Mouse (Mus musculus): ENCODE measurements around the gene Alk.
"Not testable (repeated sequence)": the region's sequence is repeated elsewhere in the genome, so short reads cannot be mapped to it uniquely, and the experiment has no call there.

The Alk gene

DNA sequence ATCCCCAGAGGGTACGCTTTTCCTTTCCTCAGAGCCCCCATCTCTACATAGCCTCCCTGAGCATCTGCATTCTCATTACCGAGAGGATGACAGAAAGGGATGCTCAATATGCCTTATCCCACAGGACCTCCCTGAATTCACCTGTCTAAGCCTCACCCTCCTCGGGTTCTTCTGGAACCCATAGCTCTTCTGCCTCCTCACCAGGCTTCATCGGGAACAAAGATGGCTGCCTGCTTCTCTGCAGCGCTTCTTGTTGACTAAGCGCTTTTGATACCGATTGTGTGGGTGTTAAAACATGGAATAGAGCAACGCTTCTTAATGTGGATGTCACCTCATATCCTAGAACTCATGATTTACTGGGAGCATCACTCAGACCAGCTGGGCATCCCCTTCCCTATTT is 75.9 kb downstream of the Alk start:
- DNase-seq (ENCODE audit: low read depth in 1 of 2, low spot score in 2 of 2) = no peak

DNA sequence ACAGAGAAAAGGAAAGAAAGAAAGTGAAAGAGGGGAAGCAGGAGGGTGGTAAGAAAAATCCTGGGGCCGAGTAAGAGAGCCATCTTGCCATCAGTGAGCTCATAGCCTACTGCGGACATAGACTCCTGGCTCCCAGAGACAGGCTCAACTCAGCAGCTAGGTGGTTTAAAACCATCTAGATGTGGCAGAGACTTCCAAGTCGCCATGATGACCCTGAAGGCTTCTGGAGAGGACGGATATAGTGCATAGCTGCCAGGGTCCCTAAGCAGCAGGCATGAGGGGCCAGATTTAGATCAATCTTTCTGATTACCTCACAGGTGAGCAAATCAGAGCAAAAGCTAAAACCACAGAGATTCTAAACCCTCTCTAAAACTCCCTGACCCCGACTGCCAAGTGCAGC is 76.9 kb downstream of the Alk start:
- DNase-seq (ENCODE audit: low read depth in 1 of 2, low spot score in 2 of 2) = no peak

DNA sequence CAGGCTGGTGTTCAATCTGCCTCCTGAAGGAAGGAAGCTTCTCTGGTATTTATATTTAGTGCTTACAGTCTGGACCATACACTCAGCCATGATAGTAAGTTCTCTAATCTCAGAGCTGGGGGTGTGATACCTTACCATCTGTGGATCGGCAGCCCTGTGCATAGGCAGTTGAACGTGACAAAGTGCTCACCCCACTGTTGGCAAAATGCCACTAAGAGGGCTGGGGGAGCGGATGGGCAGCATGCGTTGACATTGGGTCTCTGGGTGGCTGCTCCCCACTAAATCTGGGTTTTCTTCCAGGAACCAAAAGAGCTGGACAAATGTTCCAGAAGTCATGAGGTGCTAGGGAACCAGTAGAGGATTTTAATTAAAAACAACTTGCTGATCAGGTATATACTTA is 78.1 kb downstream of the Alk start:
- DNase-seq (ENCODE audit: low read depth in 1 of 2, low spot score in 2 of 2) = no peak

DNA sequence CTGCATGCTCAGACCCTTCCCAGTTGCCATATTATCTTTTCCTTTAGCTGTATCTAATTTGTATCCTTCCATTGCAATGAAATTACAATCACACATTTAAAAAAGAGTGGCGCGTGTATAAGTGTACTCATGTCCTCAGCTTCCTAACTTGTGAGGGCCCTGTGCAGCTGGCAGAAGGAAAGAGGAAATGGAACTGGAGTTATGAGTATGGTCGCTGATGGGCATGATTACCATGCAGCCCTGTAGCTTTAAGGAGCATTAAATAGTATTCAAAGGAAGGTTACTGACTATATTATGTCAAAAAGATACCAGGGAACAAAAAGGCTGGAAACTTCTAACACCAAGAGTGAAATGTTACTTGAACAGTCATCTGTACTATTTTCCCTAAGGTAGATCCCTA is 79.6 kb downstream of the Alk start:
- DNase-seq (ENCODE audit: low read depth in 1 of 2, low spot score in 2 of 2) = no peak

DNA sequence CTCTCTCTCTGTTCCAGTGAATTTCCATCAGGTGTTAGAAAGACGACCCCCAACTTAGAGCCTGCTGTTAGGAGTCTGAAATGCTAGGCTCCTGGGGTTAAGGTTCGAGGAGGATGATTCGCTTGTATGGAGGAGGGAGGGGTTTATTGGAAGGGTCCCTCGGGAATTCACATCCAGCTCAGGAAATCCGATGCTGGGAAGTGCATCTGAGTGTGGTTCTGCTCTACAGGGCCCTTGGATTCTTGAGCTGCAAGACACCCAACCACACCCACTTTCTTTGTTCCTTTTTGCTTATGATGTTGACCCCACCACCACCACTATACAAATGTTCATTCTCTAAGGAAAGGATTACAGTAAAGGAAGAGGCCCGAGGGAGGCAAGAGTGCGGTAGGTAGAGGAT is 81.4 kb downstream of the Alk start:
- no peak for DNase-seq (ENCODE audit: low read depth in 1 of 2, low spot score in 2 of 2)

DNA sequence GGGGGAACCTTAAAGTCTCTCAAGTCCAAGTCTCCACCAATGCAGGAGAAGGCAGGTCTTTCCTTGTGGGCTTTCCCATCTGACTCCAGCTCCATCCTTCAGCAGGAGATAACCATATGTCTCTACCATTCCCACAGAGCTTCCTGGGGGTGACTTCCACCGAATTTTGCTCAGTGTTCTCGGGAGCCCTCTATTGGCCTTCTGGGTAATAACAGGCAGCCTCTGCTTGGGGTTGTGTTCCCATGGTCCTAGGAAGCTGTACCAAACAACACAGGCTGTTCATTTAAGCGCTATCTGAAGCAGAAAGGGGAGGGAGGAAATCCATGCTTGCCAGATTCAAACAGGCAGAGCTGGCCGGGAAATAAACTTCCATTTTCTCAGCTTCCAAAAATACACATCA is 82.0 kb downstream of the Alk start:
- DNase-seq (ENCODE audit: low read depth in 1 of 2, low spot score in 2 of 2) = no peak

DNA sequence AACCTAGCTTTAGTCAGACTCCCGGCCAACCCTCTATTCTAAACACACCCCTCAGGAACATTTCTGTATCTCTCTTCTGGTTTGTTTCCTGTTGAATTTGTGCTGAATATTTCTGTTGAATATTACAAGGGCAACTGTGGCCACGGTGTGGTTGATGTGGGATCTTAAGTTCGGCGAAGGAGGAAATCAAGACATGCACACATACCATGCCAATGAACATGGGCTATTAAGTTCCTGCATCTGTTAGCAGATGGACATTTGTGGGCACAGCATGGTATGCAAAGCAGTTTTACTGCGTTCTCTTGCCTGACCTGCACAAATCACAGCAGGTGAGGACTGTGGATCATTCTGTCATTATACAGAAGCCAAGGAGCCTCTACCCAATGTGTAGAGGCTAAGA is 83.1 kb downstream of the Alk start:
- DNase-seq (ENCODE audit: low read depth in 1 of 2, low spot score in 2 of 2) = no peak

DNA sequence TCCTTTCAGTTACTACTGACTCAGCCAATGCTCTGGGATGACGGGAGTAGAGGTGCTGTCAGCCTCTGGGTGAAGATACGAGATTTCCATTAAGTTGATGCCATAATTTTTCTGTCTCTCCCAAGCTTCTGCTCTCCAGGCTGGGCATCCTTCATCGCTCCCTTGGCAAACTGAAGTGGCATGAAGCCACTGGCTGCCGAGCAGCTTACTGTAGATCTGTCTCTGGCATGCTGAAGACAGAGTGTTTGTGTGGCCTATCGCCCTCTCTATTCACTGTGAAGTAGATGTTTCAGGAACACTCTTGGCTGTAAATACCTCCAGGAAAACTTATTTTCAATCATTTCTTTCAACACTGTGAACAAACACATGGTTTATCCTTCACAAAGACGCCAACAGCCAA is 93.7 kb downstream of the Alk start:
- DNase-seq (ENCODE audit: low read depth in 1 of 2, low spot score in 2 of 2) = no peak

DNA sequence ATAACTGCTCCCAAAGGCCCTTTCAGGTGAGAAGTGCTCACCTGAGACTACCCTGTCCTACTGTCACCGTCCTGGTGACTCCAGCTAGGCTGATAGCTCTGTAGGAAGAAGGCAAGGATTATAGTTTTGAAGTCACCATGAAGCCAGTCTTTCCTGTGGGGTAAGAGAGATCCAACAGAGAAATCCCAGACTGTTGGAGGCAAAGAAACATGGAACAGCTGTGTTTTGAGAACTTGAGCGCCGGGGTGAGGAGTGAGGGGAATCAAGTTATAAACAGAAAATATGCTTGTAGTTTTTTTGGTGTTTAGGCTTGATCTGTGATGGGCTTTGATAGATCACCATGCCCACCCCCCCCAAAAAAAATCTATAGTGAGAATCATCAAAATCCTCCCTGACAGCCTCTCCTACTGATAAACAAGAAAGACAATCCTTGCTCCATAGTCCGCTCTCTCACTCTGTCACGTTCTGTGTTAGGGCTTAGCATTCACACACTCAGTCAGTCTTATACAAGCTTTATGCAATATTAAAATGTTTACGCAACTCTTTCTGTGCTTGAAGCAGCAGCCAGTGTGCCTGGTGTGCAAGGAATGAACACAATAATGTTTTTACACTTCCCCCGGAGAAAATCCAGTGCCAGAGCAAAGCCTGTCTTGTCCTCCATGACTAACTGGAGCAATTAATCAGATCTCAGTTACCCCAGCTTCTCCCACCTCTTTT is 95.6 kb downstream of the Alk start:
- no peak for DNase-seq (ENCODE audit: low read depth in 1 of 2, low spot score in 2 of 2)

DNA sequence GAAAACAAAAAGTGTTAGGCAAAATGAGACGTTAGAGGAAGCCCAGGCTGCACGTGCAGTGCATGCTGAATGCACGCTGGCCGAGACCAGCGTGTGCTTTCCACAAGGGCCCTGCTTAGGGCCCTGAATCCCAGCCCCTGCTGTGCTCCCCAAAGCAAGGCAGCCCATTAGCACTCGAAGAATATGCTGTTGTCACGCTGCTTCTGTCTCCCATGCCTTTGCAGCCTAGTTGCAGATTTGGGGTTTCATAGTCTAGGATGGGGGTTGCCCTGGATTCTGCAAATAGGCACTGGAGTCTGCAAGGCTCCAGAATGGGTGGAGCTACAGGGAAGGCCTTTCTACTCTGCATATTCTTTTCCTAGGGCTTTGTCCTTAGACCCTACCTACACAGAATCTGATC is 99.2 kb downstream of the Alk start:
- no peak for DNase-seq (ENCODE audit: low read depth in 1 of 2, low spot score in 2 of 2)

DNA sequence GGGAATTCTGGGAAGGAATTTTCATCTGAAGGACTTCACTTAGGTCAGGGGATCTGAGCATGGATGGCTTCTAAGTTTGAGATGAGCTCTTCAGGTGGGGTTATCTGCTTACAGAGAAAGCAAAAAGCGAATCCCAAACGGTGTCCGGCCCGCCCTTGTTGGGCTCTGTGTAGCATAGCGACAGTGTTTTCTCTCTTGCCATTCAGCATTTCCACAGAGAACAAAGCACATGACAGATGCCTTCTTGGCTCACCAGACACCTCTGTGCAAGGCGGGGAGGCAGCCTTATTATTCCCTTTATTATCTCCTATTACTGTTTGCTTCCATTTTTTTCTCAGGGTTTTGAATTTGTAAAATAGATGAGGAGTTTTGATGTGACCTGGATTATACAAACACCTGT is 99.8 kb downstream of the Alk start:
- no peak for DNase-seq (ENCODE audit: low read depth in 1 of 2, low spot score in 2 of 2)

DNA sequence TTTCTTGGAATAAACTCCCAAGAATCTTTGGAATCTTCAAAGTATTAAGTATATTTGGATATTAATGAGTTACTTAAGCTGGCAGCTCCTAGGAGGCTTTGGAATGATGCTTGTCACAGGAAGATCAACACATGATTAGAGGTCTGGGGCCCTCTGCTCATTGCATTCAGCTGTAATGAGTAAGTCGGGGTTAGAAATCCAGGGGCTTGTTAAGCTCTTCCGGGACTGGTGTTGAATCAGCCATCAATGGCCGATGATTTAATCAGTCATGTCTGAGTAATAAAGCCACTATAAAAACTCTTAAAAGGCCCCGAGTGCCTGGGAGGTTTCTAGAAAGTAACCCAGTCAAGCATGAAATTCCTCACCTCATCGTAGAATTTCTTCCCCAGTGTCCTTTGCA is 109.0 kb downstream of the Alk start:
- no peak for DNase-seq (ENCODE audit: low read depth in 1 of 2, low spot score in 2 of 2)

DNA sequence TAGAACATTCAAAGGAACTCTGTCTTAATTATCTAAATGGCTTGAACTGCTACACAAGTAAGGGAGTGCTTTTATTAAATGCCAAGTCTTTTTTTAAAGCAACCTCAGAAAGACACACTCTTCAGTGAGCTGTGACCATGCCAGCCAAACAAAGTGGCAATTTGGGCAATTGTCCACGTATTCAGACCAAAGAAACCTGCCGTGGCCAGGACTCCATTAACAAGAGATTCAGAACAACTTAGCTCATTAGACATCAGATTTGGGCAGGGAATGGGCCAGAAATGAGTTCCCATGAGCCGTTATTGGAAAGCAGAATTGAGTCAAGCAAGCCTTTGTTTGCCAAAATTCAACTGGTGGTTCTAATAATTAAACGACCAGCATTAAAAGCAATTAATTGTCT is 118.8 kb downstream of the Alk start:
- no peak for DNase-seq (ENCODE audit: low read depth in 1 of 2, low spot score in 2 of 2)

DNA sequence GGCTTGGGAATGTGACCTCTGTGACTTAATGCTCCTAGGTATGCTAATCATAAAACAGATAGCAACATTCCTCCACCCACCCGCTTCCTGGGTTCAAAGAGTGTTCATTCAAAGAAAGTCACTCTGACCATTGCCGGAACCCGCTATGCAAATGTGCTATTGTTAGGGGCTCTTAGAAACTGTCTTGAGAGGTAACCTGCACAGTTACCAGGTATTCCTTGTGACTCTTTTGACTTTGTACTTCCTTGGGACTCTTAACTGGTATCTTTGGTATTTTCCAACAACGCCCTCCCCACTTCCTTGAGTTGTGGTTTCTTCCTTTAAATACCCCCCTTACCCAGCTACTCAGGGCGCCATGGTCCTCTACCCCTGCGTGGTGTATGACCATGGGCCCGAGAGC is 125.2 kb downstream of the Alk start:
- not testable (repeated sequence) for DNase-seq (ENCODE audit: low read depth in 1 of 2, low spot score in 2 of 2)

DNA sequence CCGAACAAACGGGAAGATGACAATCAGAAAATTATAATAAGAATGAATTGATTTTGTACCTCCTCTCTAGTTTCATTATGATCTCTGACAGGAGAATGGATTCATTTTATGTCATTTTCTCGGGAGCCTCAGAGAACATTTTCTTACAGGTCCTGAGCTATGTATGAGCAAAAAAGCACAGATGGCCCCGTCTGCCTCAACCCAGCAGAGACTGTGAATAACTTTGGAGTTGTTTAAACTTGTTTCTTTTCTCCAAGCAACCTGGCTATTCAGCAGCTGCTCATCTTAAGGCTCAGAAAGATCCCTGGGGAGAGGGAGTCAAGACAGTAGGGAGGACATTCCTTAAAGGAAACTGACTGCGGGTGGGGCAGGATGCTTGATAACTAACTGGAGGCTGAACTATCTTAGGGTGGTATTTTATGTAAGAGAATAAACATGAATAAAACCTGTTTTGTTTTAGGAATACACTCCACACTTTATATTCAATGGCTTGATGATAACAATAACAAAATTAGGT is 126.5 kb downstream of the Alk start:
- DNase-seq (ENCODE audit: low read depth in 1 of 2, low spot score in 2 of 2) = no peak

DNA sequence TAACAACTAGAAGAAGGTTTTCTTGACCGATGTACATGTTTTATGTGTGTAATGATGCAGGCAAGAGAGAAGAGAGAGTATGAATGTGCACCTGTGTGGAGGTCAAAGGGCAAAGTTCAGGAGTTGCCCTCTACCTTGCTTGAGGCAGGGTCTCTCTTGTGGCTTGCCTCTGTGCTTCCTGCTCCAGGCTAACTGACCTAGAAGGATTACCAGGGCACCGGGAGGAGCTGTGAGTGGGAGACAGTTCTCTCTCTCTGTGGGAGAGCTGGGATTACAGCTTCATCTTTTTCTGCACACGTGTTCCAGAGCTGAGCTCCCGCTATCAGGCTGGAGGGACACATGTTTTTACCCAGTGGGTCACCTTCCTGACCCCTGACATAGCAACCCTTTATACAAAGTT is 127.5 kb downstream of the Alk start:
- no peak for DNase-seq (ENCODE audit: low read depth in 1 of 2, low spot score in 2 of 2)

DNA sequence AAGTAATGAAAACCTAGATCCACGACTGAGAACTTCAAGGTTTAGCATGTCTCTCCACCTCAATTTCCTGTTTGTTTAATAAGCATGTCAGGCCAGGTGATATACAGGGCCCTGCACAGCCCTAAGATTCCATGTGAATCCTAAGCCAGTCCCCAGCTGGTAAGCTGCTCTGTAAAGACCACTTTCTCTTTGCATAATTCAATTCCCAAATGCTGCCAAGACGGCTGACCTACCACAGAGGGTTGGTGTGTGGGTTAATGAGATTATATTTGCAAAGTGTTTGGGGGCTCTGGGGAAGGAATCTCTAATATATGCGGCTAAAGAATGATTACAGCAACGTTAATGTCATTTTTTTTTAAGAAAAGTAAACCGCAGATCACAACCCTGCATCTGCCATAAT is 130.3 kb downstream of the Alk start:
- no peak for DNase-seq (ENCODE audit: low read depth in 1 of 2, low spot score in 2 of 2)

DNA sequence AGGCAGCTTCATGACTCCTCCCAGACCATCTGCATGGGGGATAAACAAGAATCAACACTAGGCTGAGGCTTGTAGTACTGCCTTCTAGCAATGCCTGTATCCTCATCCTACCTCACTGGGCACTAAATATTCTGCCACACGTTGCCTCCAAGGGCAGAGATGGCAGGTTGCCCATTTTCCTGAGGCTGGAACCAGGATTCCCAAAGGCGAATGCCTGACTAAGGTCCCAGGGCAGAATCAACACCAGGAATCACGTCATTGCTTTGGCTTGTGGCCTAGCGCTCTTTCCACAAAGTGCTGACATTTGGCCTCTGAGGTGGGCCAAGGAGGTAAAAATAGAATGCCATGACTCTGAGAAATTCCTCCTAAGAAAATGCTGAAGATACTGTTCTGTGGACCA is 155.9 kb downstream of the Alk start:
- DNase-seq (ENCODE audit: low read depth in 1 of 2, low spot score in 2 of 2) = no peak

DNA sequence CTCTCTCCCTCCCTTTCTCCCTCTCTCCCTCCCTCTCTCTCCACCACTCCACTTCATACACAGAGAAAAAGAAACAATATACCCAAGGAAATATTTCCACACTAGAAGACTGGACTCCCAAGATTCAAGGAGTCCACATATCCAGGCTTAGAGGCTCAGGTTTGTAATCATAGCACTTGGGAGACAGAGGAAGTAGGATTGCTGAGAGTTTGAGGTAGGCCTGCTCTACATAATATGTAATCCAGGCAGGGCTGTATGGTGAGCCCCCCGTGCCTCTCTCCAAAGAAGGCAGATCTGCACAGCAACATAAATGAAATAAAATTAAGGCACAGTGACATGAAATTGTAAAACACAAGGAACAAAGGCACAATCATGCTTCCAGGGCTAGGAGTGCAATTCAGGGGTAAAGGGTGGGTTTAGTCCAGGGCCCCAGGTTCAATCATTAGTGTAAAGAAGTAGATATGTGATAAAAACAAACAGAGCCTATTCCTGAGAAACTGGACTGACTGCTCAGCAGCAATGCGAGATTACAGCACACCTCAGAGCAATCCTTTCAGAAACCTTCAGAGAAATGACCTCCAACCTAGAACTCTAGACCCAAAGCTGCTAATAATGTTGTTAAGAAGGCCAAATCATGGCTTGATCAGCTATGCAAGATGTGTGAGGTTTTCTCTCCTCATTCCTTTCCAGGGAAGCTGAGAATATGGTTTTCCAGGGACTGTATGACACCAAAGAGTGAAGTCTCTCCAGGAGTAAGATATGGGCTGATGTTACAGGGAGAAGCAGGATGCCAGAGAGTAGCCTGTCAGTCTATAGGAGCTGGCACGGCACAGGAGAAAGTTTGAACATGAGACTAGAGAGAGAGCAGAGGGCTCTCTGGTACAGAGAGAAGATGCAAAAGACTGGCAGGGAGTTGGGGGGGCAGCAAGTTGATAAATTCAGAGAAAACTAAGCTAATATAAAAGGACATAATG is 158.9 kb downstream of the Alk start:
- no peak for DNase-seq (ENCODE audit: low read depth in 1 of 2, low spot score in 2 of 2)

DNA sequence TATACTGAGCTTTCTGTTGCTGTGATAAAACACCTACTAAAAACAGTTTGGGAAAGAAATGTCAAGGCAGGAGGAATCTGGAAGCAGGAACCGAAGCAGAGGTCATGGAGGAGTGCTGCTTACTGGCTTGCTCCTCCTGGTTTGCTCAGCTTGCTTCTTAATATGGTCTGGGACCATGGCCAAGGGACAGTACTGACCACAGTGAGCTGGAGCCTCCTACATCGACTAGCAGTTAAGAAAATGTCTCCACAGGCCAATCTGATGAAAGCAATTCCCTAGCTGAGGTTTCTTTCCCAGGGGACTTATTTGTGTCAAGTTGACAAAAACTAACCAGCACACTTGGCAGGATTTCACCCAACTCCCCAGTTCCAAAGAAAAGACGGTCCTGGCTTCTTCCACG is 187.0 kb downstream of the Alk start:
- no peak for DNase-seq (ENCODE audit: low read depth in 1 of 2, low spot score in 2 of 2)

DNA sequence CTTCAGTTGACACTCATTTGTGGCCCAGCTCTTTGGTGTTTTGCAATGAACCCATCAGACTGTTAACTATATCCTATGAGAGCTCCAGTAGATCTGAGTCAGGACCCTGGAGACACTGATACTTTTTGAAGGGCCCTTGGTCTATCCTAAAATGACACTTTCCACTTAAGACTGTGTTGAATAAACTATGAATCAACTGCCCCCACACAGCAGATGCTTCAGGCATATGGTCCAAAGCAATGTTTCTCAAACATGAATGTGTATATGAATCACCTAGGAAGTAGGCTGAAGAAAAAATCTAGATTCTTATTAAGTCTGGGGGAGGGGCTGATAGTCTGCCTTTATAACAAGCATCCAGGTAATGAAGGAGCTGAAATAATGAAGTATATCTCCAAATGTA is 189.8 kb downstream of the Alk start:
- DNase-seq (ENCODE audit: low read depth in 1 of 2, low spot score in 2 of 2) = no peak

DNA sequence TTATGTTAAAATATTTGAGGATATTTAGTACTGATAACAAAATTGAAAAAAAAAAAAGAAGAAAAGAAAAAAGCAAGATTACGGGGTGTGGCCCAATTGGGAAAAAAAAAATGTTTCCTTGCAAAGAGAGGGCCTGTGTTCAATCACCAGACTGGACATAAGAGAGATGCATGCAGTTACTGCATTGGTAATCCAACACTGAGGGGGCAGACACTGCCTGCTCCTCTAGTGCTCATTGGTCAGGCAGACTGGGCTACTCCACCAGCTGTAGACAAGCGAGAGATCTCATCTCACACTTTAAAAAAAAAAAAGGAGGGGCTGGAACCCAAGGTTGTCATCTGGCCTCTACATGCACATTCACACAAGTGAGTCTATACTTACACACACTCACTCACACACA is 199.6 kb downstream of the Alk start:
- no peak for DNase-seq (ENCODE audit: low read depth in 1 of 2, low spot score in 2 of 2)
